Mouse (Mus musculus): ENCODE results near the gene Wwp2. TPM values are rescaled to one million over a fixed set of nuclear protein-coding genes. Genes with fewer than 3 reads are reported as not detected.
A peak's percentile ranks its signal among the peaks of the same experiment; 100 is the strongest.

Wwp2 gene
- total and polyA plus RNA-seq, 3 experiments, result 21.8 to 31.5 TPM; not detected in 1

GRCm38 (mm10) chr8:107580879-107581278 is 144.7 kb downstream of the Wwp2 start:
- Histone ChIP-seq H3K4me1 (ENCODE audit: control insufficient read depth in 1 of 2, insufficient read depth in 2 of 2, low read length in 2 of 2) (peaks cover 8 to 15% of the 10 kb centered on the region in 2 experiments; a peak in 3 of 4 replicates), H3K79me2 (ENCODE audit: control insufficient read depth, insufficient read depth, low read length, poor library complexity) (peaks cover 14% of the 10 kb centered on the region), H3K9me3 (replicated peaks; ENCODE audit: insufficient read depth, low read length) (no peaks in the 10 kb centered on the region), H3K36me3 (ENCODE audit: control insufficient read depth in 1 of 2, insufficient read depth in 2 of 2, low read length in 2 of 2) (peaks cover 17 to 31% of the 10 kb centered on the region in 2 experiments), H3K4me3 (ENCODE audit: control insufficient read depth in 1 of 2, insufficient read depth in 1 of 2, low read depth in 2 of 2, low read length in 2 of 2) (no peak overlapping the region), H3K27ac (ENCODE audit: control insufficient read depth, low read depth, low read length) (no peak overlapping the region), H3K9ac (ENCODE audit: control insufficient read depth, low read depth, low read length, poor library complexity, severe bottlenecking) (no peak overlapping the region), H3K27me3 (ENCODE audit: control insufficient read depth in 1 of 2, insufficient read depth in 2 of 2, low read length in 2 of 2) (no peaks in the 10 kb centered on the region)
- no peak for DNase-seq (ENCODE audit: low read depth, low spot score)
- TF ChIP-seq RAD21 (IDR thresholded peaks at IDR 0.05; ENCODE audit: low read depth, low read length) (no peak), ZC3H11A (IDR thresholded peaks at IDR 0.05; ENCODE audit: low read depth, low read length) (no peak), RCOR1 (IDR thresholded peaks at IDR 0.05; ENCODE audit: low read depth, low read length) (no peak)

GRCm38 (mm10) chr8:107581536-107581935 is 145.4 kb downstream of the Wwp2 start:
- no peak for DNase-seq (ENCODE audit: low read depth, low spot score)
- Histone ChIP-seq H3K27me3 (ENCODE audit: control insufficient read depth in 1 of 2, insufficient read depth in 2 of 2, low read length in 2 of 2) (no peaks in the 10 kb centered on the region), H3K36me3 (ENCODE audit: control insufficient read depth in 1 of 2, insufficient read depth in 2 of 2, low read length in 2 of 2) (peaks cover 24 to 36% of the 10 kb centered on the region in 2 experiments), H3K79me2 (ENCODE audit: control insufficient read depth, insufficient read depth, low read length, poor library complexity) (peaks cover 21% of the 10 kb centered on the region), H3K4me3 (ENCODE audit: control insufficient read depth in 1 of 2, insufficient read depth in 1 of 2, low read depth in 2 of 2, low read length in 2 of 2) (no peak overlapping the region), H3K9me3 (replicated peaks; ENCODE audit: insufficient read depth, low read length) (no peaks in the 10 kb centered on the region), H3K9ac (ENCODE audit: control insufficient read depth, low read depth, low read length, poor library complexity, severe bottlenecking) (no peak overlapping the region), H3K4me1 (ENCODE audit: control insufficient read depth in 1 of 2, insufficient read depth in 2 of 2, low read length in 2 of 2) (peaks cover 10 to 22% of the 10 kb centered on the region in 2 experiments), H3K27ac (ENCODE audit: control insufficient read depth, low read depth, low read length) (no peak overlapping the region)
- TF ChIP-seq MAFK (IDR thresholded peaks at IDR 0.05; ENCODE audit: borderline replicate concordance, low read depth, low read length), result no peak
- peak in 1 of 2 experiments; percentile 5; a peak in 1 of 4 replicates for TF ChIP-seq POLR2A (IDR thresholded peaks at IDR 0.05; ENCODE audit: control insufficient read depth in 1 of 2, insufficient read depth in 1 of 2, low read depth in 1 of 2, low read length in 2 of 2, poor library complexity in 1 of 2)

GRCm38 (mm10) chr8:107582136-107582535 is 146.0 kb downstream of the Wwp2 start:
- no peak overlapping the region for H3K27ac ChIP-seq (ENCODE audit: control insufficient read depth, low read depth, low read length)
- no peaks in the 10 kb centered on the region for H3K9me3 ChIP-seq (replicated peaks; ENCODE audit: insufficient read depth, low read length)
- peaks cover 9 to 23% of the 10 kb centered on the region in 2 experiments for H3K4me1 ChIP-seq (ENCODE audit: control insufficient read depth in 1 of 2, insufficient read depth in 2 of 2, low read length in 2 of 2)
- TF ChIP-seq CHD1 (IDR thresholded peaks at IDR 0.05; ENCODE audit: low read depth, low read length) (no peak), NELFE (IDR thresholded peaks at IDR 0.05; ENCODE audit: low read depth, low read length) (no peak), MEF2A (IDR thresholded peaks at IDR 0.05; ENCODE audit: extremely low read depth, insufficient replicate concordance, low read depth, low read length, poor library complexity, severe bottlenecking) (no peak), RAD21 (IDR thresholded peaks at IDR 0.05; ENCODE audit: low read depth, low read length) (no peak), BHLHE40 (IDR thresholded peaks at IDR 0.05; ENCODE audit: borderline replicate concordance, low read depth, low read length) (no peak), USF1 (IDR thresholded peaks at IDR 0.05; ENCODE audit: low read depth, low read length) (no peak), JUND (IDR thresholded peaks at IDR 0.05; ENCODE audit: low read depth, low read length) (no peak), MAFK (IDR thresholded peaks at IDR 0.05; ENCODE audit: borderline replicate concordance, low read depth, low read length) (no peak)
- no peak for DNase-seq (ENCODE audit: low read depth, low spot score)
- peaks cover 24 to 38% of the 10 kb centered on the region in 2 experiments for H3K36me3 ChIP-seq (ENCODE audit: control insufficient read depth in 1 of 2, insufficient read depth in 2 of 2, low read length in 2 of 2)
- no peaks in the 10 kb centered on the region for H3K27me3 ChIP-seq (ENCODE audit: control insufficient read depth in 1 of 2, insufficient read depth in 2 of 2, low read length in 2 of 2)
- peaks cover 26% of the 10 kb centered on the region for H3K79me2 ChIP-seq (ENCODE audit: control insufficient read depth, insufficient read depth, low read length, poor library complexity)
- no peak overlapping the region for H3K4me3 ChIP-seq (ENCODE audit: control insufficient read depth in 1 of 2, insufficient read depth in 1 of 2, low read depth in 2 of 2, low read length in 2 of 2)
- H3K9ac ChIP-seq (ENCODE audit: control insufficient read depth, low read depth, low read length, poor library complexity, severe bottlenecking), result no peak overlapping the region

All from MEL (cell line).